In genomic region chr12:15812139-15812962, GRCm38 (mm10) we compare ENCODE assay signal across 8 mouse cellular contexts. TPM values are rescaled to one million over a fixed set of nuclear protein-coding genes. Genes with fewer than 3 reads are reported as not detected.
DNase-seq lines count a peak whose midpoint lies in the region; ATAC-seq and TF ChIP-seq lines count a peak whose summit lies in the region.

No protein-coding gene starts in this region.

- H3K36me3 ChIP-seq in forebrain, embryonic 10.5 days (replicated peaks): peaks cover 29% of the 10 kb centered on the region
- no peaks in the 10 kb centered on the region for H3K36me3 ChIP-seq in intestine, embryonic 16.5 days (ENCODE audit: control insufficient read depth, insufficient read depth, low read length)
- peaks cover 7% of the 10 kb centered on the region for H3K36me3 ChIP-seq in midbrain, embryonic 11.5 days (ENCODE audit: control insufficient read depth, insufficient read depth, low read length)

- H3K4me3 ChIP-seq in left cerebral cortex, adult 2 months: peak overlapping the region; percentile 71
- H3K4me3 ChIP-seq in forebrain, embryonic 10.5 days: peak overlapping the region; percentile 80
- peak overlapping the region; percentile 74 for H3K4me3 ChIP-seq in intestine, embryonic 16.5 days (ENCODE audit: low read length)
- H3K4me3 ChIP-seq in midbrain, embryonic 11.5 days (ENCODE audit: low read depth, low read length): peak overlapping the region; percentile 58

- H3K27ac ChIP-seq in left cerebral cortex, adult 2 months: peak overlapping the region; percentile 93; the same call in 1 of the 2 replicates
- H3K27ac ChIP-seq in forebrain, embryonic 10.5 days: peak overlapping the region; percentile 30; the same call in 1 of the 2 replicates
- no peak overlapping the region for H3K27ac ChIP-seq in intestine, embryonic 16.5 days (ENCODE audit: low read length)
- peak overlapping the region; percentile 35; the same call in 1 of the 2 replicates for H3K27ac ChIP-seq in midbrain, embryonic 11.5 days (ENCODE audit: low read depth, low read length)

- no peaks in the 10 kb centered on the region for H3K27me3 ChIP-seq in forebrain, embryonic 10.5 days (ENCODE audit: poor library complexity, severe bottlenecking)
- peaks cover 4% of the 10 kb centered on the region; the same call in 1 of the 2 replicates for H3K27me3 ChIP-seq in intestine, embryonic 16.5 days (replicated peaks; ENCODE audit: control insufficient read depth, insufficient read depth, low read length)
- no peaks in the 10 kb centered on the region for H3K27me3 ChIP-seq in midbrain, embryonic 11.5 days (ENCODE audit: control insufficient read depth, insufficient read depth, low read length)

- no peak for TF ChIP-seq CTCF in left cerebral cortex, adult 2 months (IDR thresholded peaks at IDR 0.05)

- intact Hi-C loops in left cerebral cortex, adult 2 months (cut with DNase I): loop anchor here (2.0 to 10.0 kb wide), 3 partner anchors 130 to 248 kb away; no protein-coding TSS in a partner anchor
- intact Hi-C loops in left cerebral cortex, postnatal 36 days (cut with DNase I): loop anchor here (5.0 to 10.0 kb wide), 2 partner anchors 50 to 572 kb away; no protein-coding TSS in a partner anchor

- H3K4me1 ChIP-seq in forebrain, embryonic 10.5 days: peaks cover 47% of the 10 kb centered on the region
- H3K4me1 ChIP-seq in intestine, embryonic 16.5 days (ENCODE audit: control insufficient read depth, insufficient read depth, low read length): peaks cover 7% of the 10 kb centered on the region
- H3K4me1 ChIP-seq in midbrain, embryonic 11.5 days (ENCODE audit: control insufficient read depth, insufficient read depth, low read length): peaks cover 27% of the 10 kb centered on the region

- no peak for ATAC-seq in intestine, embryonic 16.5 days
- ATAC-seq in midbrain, embryonic 11.5 days (ENCODE audit: low FRiP score): no peak

- DNase-seq in left cerebral cortex, adult 2 months (ENCODE audit: extremely low spot score in 1 of 2, low spot score in 2 of 2): no peak
- no peak for DNase-seq in left cerebral cortex, adult 9 months (ENCODE audit: low spot score in 2 of 2)
- DNase-seq in forebrain, embryonic 10.5 days (ENCODE audit: extremely low spot score, low spot score): no peak
- peak; percentile 88 for DNase-seq in midbrain, embryonic 11.5 days (ENCODE audit: low spot score, missing footprints)
- no peak for DNase-seq in left cerebral cortex, postnatal 36 days (ENCODE audit: low spot score in 2 of 2)
- no peak for DNase-seq in adrenal gland, adult 8-10 months
- DNase-seq in ovary, postnatal 36 days (ENCODE audit: low spot score): no peak

- WGBS in forebrain, embryonic 10.5 days: 82% methylated on average over 6 of the region's 6 CpGs
- WGBS in intestine, embryonic 16.5 days: 35% methylated on average over 6 of the region's 6 CpGs
- 63% methylated on average over 6 of the region's 6 CpGs for WGBS in midbrain, embryonic 11.5 days

- H3K4me2 ChIP-seq in intestine, embryonic 16.5 days (ENCODE audit: low read depth, low read length): peak overlapping the region; percentile 82
- H3K4me2 ChIP-seq in midbrain, embryonic 11.5 days: peak overlapping the region; percentile 67

- no peak overlapping the region for H3K9ac ChIP-seq in intestine, embryonic 16.5 days (ENCODE audit: low read depth, low read length)
- H3K9ac ChIP-seq in midbrain, embryonic 11.5 days (ENCODE audit: low read length): peak overlapping the region; percentile 92

- H3K9me3 ChIP-seq in forebrain, embryonic 10.5 days: no peaks in the 10 kb centered on the region
- H3K9me3 ChIP-seq in intestine, embryonic 16.5 days (ENCODE audit: control insufficient read depth, low read length): no peaks in the 10 kb centered on the region
- H3K9me3 ChIP-seq in midbrain, embryonic 11.5 days (ENCODE audit: control insufficient read depth, low read length): no peaks in the 10 kb centered on the region

RNA-seq across cellular contexts. Expression of gene Trib2, which starts 4.4 kb away (rescaled TPM):
- total RNA-seq in left cerebral cortex, adult 2 months (2021): 10 to 100 TPM; 43.0 to 49.3 TPM
- polyA plus RNA-seq in forebrain, embryonic 10.5 days (2016; fragmentation: Nextera tagmentation; extraction: Ambion mirVana): 29.4 and 33.6 TPM in 2 replicates
- polyA plus RNA-seq in intestine, embryonic 16.5 days (2015; fragmentation: Nextera tagmentation; extraction: Ambion mirVana): 17.7 and 18.3 TPM in 2 replicates
- polyA plus RNA-seq in midbrain, embryonic 11.5 days (2014; fragmentation: Nextera tagmentation; extraction: Ambion mirVana): 63.7 and 70.8 TPM in 2 replicates
- 10 to 100 TPM; 34.8 to 41.5 TPM for total RNA-seq in left cerebral cortex, postnatal 36 days (2021)
- 10 to 100 TPM; 12.4 to 21.2 (median 16.4) TPM for total RNA-seq in adrenal gland, adult 8-10 months (2022)
